Mouse (Mus musculus) spleen, adult 2 months (tissue): ENCODE measurements around the gene 1700092M07Rik.

Experiments
- CTCF ChIP-seq: fragments of 200-500 bp; IDR thresholded peaks from 2 replicates; pipeline ENCODE4 v1.5.1; 2011; ENCODE audit warnings: mild to moderate bottlenecking, inconsistent platforms; ENCODE audit not compliant: insufficient read depth, insufficient read length, insufficient replicate concordance; ENCODE audit errors: extremely low read depth
- POLR2A ChIP-seq: fragments of 200-500 bp; IDR thresholded peaks from 2 replicates; pipeline ENCODE4 v1.6.1; 2011; ENCODE audit warnings: low read depth, low read length, inconsistent platforms

DNA sequence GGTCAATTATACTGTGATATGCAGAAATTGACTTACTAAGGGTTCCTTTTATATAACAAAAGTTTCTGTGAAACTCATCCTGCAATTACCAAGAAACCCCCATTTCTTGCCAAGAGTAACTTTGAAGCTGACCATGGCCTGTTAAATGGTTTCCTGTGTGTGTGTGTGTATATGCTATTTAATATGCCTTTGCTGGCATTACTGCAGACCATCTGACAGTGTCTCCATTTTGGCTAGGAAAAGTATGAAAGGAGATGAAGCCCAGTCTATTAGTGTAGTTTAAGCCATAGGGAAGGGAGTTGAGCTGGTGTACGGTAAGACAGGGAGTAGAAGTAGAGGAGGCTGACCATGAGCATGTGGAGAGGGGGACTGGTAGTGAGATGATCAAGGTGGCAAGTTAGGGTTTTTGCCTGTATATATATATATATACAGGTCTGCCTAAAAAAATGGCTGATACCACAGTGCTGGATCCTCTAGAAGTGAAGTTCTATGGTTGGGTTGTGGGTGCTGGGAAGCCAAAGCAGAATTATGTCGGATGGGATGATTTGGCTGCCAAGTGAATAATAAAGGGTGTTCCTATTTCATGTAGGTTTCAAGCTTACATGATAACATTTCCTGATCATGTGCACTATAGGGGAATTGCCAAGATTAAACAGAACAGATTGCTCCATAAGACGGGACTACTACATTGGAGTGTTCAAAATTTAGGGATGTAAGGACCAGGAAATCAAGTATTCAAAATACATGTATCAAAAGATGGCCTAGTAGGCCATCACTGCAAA is 13.7 kb upstream of the 1700092M07Rik start:
- no peak for TF ChIP-seq CTCF
- TF ChIP-seq POLR2A, result no peak
